Mouse (Mus musculus): ENCODE measurements around the gene Wfdc10. TPM values are rescaled to one million over a fixed set of nuclear protein-coding genes. Genes with fewer than 3 reads are reported as not detected.

Gene Wfdc10
- total and polyA plus RNA-seq, 3 experiments = not detected

- DNase-seq (ENCODE audit: extremely low read depth) = no peak
- Histone ChIP-seq H3K27ac (ENCODE audit: insufficient read depth, low read depth) (no peak within 1 kb of the TSS), H3K36me3 (replicated peaks in 1 of 2; ENCODE audit: control insufficient read depth in 1 of 2, insufficient read depth in 1 of 2, low read length in 1 of 2) (no peaks in the 10 kb centered on the region), H3K4me1 (ENCODE audit: control insufficient read depth in 1 of 2, insufficient read depth in 2 of 2) (0 out of 4 replicates have a peak, but pooled peaks cover 0 to 2% of the 10 kb centered on the region in 2 experiments), H3K79me2 (replicated peaks; ENCODE audit: control insufficient read depth, extremely low read depth, insufficient read depth, poor library complexity, severe bottlenecking) (no peaks in the 10 kb centered on the region), H3K9ac (ENCODE audit: insufficient read depth, low read depth) (no peak within 1 kb of the TSS), H3K9me3 (replicated peaks; ENCODE audit: low read length) (no peaks in the 10 kb centered on the region), H3K4me3 (replicated peaks in 1 of 3; ENCODE audit: low read depth in 2 of 3, low read length in 2 of 3, poor library complexity in 1 of 3) (no peak within 1 kb of the TSS), H3K4me2 (ENCODE audit: insufficient read depth, low read depth, poor library complexity, severe bottlenecking) (no peak within 1 kb of the TSS), H3K27me3 (replicated peaks) (peaks cover 85% of the 10 kb centered on the region)
- in situ Hi-C loops (cut with MboI; ENCODE audit: low pct_ligation_motif_present, low pct_unique_long_range_greater_than_20kb, low sequenced_read_pairs) = no loop called here
- dilution Hi-C loops (cut with MboI; ENCODE audit: extremely low pct_ligation_motif_present, extremely low pct_unique_long_range_greater_than_20kb, low sequenced_read_pairs) = no loop called here
- TF ChIP-seq JUN (IDR thresholded peaks at IDR 0.05; ENCODE audit: insufficient read depth, low read depth, low read length) (no peak), MYC (IDR thresholded peaks at IDR 0.05; ENCODE audit: low read depth, low read length) (no peak), JUND (conservative IDR thresholded peaks at IDR 0.05; ENCODE audit: low read depth, low read length) (no peak), RAD21 (IDR thresholded peaks at IDR 0.05; ENCODE audit: low read depth, low read length) (no peak), ZC3H11A (IDR thresholded peaks at IDR 0.05; ENCODE audit: low read depth, low read length) (no peak), MXI1 (IDR thresholded peaks at IDR 0.05; ENCODE audit: low read depth, low read length) (no peak), POLR2A (IDR thresholded peaks at IDR 0.05; ENCODE audit: low read depth, low read length) (no peak), KAT2A (IDR thresholded peaks at IDR 0.05; ENCODE audit: insufficient replicate concordance, low read length) (no peak), UBTF (IDR thresholded peaks at IDR 0.05; ENCODE audit: low read depth, low read length) (no peak), BHLHE40 (IDR thresholded peaks at IDR 0.05; ENCODE audit: low read depth, low read length) (no peak), MAFK (IDR thresholded peaks at IDR 0.05; ENCODE audit: insufficient replicate concordance, low read length) (no peak), MEF2A (IDR thresholded peaks at IDR 0.05; ENCODE audit: borderline replicate concordance, low read depth, low read length) (no peak), MAZ (IDR thresholded peaks at IDR 0.05; ENCODE audit: low read depth, low read length) (no peak), POLR2AphosphoS2 (IDR thresholded peaks at IDR 0.05; ENCODE audit: low read depth, low read length) (no peak)
Measured at GRCm38 (mm10) chr2:164698201-164698600, 42.4 kb downstream of the Wfdc10 start, which contains the start of gene Spint4. Gene Spint4, plus strand, starts transcription at chr2:164698501.

- Histone ChIP-seq H3K9me3 (replicated peaks; ENCODE audit: low read length) (peaks cover 8% of the 10 kb centered on the region), H3K27ac (ENCODE audit: insufficient read depth, low read depth) (no peak overlapping the region), H3K4me1 (ENCODE audit: control insufficient read depth in 1 of 2, insufficient read depth in 2 of 2) (0 out of 4 replicates have a peak, but pooled peaks cover 0 to 2% of the 10 kb centered on the region in 2 experiments), H3K36me3 (replicated peaks in 1 of 2; ENCODE audit: control insufficient read depth in 1 of 2, insufficient read depth in 1 of 2, low read length in 1 of 2) (no peaks in the 10 kb centered on the region), H3K27me3 (replicated peaks) (peaks cover 79% of the 10 kb centered on the region), H3K9ac (ENCODE audit: insufficient read depth, low read depth) (no peak overlapping the region), H3K79me2 (replicated peaks; ENCODE audit: control insufficient read depth, extremely low read depth, insufficient read depth, poor library complexity, severe bottlenecking) (no peaks in the 10 kb centered on the region), H3K4me3 (replicated peaks in 1 of 3; ENCODE audit: low read depth in 2 of 3, low read length in 2 of 3, poor library complexity in 1 of 3) (no peak overlapping the region), H3K4me2 (ENCODE audit: insufficient read depth, low read depth, poor library complexity, severe bottlenecking) (no peak overlapping the region)
- dilution Hi-C loops (cut with MboI; ENCODE audit: extremely low pct_ligation_motif_present, extremely low pct_unique_long_range_greater_than_20kb, low sequenced_read_pairs) (no loop called here), in situ Hi-C loops (cut with MboI; ENCODE audit: low pct_ligation_motif_present, low pct_unique_long_range_greater_than_20kb, low sequenced_read_pairs) (no loop called here)
- DNase-seq (ENCODE audit: extremely low read depth) = no peak
- no peak for TF ChIP-seq MAZ (IDR thresholded peaks at IDR 0.05; ENCODE audit: low read depth, low read length)
- TF ChIP-seq SMC3 (IDR thresholded peaks at IDR 0.05; ENCODE audit: low read depth, low read length) = no peak
- no peak for TF ChIP-seq KAT2A (IDR thresholded peaks at IDR 0.05; ENCODE audit: insufficient replicate concordance, low read length)
- no peak for TF ChIP-seq ZNF384 (IDR thresholded peaks at IDR 0.05; ENCODE audit: low read depth, low read length)
- no peak for TF ChIP-seq E2F4 (IDR thresholded peaks at IDR 0.05; ENCODE audit: insufficient replicate concordance, low read depth, low read length)
- no peak for TF ChIP-seq ELF1 (IDR thresholded peaks at IDR 0.05; ENCODE audit: low read depth, low read length)
- no peak for TF ChIP-seq USF2 (conservative IDR thresholded peaks at IDR 0.05; ENCODE audit: low read depth, low read length)
- no peak for TF ChIP-seq ZC3H11A (IDR thresholded peaks at IDR 0.05; ENCODE audit: low read depth, low read length)
- no peak for TF ChIP-seq JUND (conservative IDR thresholded peaks at IDR 0.05; ENCODE audit: low read depth, low read length)
- no peak for TF ChIP-seq MXI1 (IDR thresholded peaks at IDR 0.05; ENCODE audit: low read depth, low read length)
- no peak for TF ChIP-seq ETS1 (conservative IDR thresholded peaks at IDR 0.05; ENCODE audit: low read depth, low read length)
- no peak for TF ChIP-seq MAFK (IDR thresholded peaks at IDR 0.05; ENCODE audit: insufficient replicate concordance, low read length)
- no peak for TF ChIP-seq IRF4 (IDR thresholded peaks at IDR 0.05; ENCODE audit: low read depth, low read length)
- no peak for TF ChIP-seq UBTF (IDR thresholded peaks at IDR 0.05; ENCODE audit: low read depth, low read length)
- no peak for TF ChIP-seq USF1 (IDR thresholded peaks at IDR 0.05; ENCODE audit: low read depth, low read length)
- TF ChIP-seq GABPA (IDR thresholded peaks at IDR 0.05; ENCODE audit: insufficient replicate concordance, low read depth, low read length) = no peak
- no peak for TF ChIP-seq MYC (IDR thresholded peaks at IDR 0.05; ENCODE audit: low read depth, low read length)
- TF ChIP-seq BHLHE40 (IDR thresholded peaks at IDR 0.05; ENCODE audit: low read depth, low read length) = no peak
Measured at GRCm38 (mm10) chr2:164700959-164701358, 45.1 kb downstream of the Wfdc10 start.

All from CH12.LX (cell line).